Mouse (Mus musculus) myocyte (in vitro differentiated cells): ENCODE measurements around the gene Tnfsf13. TPM values are rescaled to one million over a fixed set of nuclear protein-coding genes. Genes with fewer than 3 reads are reported as not detected.

Experiments
- H3K27me3 ChIP-seq: one replicate; pipeline ENCODE4 v1.6.1; 2011; ENCODE audit not compliant: control insufficient read depth, insufficient read depth, insufficient read length
- H3K36me3 ChIP-seq: one replicate; pipeline ENCODE4 v1.6.1; 2011; ENCODE audit not compliant: control insufficient read depth, insufficient read depth
- H3K4me2 ChIP-seq: one replicate; pipeline ENCODE4 v1.6.1; 2011; ENCODE audit warnings: low read depth, control low read depth
- H3K4me3 ChIP-seq: one replicate; pipeline ENCODE4 v1.5.1; 2011; ENCODE audit warnings: mild to moderate bottlenecking, control low read depth, moderate library complexity
- H3K79me2 ChIP-seq: one replicate; pipeline ENCODE4 v1.6.1; 2011; ENCODE audit not compliant: control insufficient read depth, insufficient read depth
- H3ac ChIP-seq: one replicate; pipeline ENCODE4 v1.6.1; 2011; ENCODE audit not compliant: control insufficient read depth, insufficient read length
- CEBPB ChIP-seq: IDR thresholded peaks from 2 replicates; pipeline ENCODE4 v1.6.1; 2011; ENCODE audit warnings: mild to moderate bottlenecking, moderate library complexity; ENCODE audit not compliant: poor library complexity, insufficient read depth, severe bottlenecking
- E2F4 ChIP-seq: IDR thresholded peaks from one replicate; pipeline ENCODE4 v1.6.1; 2011; ENCODE audit warnings: mild to moderate bottlenecking, control low read depth, moderate library complexity; ENCODE audit not compliant: insufficient read depth
- MAX ChIP-seq: IDR thresholded peaks from one replicate; pipeline ENCODE4 v1.6.1; 2011; ENCODE audit warnings: low read depth, mild to moderate bottlenecking, control low read depth
- MYOD1 ChIP-seq, 3 experiments: IDR thresholded peaks; one replicate each; pipeline ENCODE4 v1.6.1; 2011; ENCODE audit warnings: control low read depth in 2 of 3, low read depth in 2 of 3, mild to moderate bottlenecking in 2 of 3, moderate library complexity in 1 of 3; ENCODE audit not compliant: insufficient read length in 2 of 3, control insufficient read depth in 1 of 3
- MYOG ChIP-seq, 3 experiments: IDR thresholded peaks; one replicate each; pipeline ENCODE4 v1.6.1; 2011; ENCODE audit warnings: control low read depth in 2 of 3, low read depth in 2 of 3, mild to moderate bottlenecking in 2 of 3; ENCODE audit not compliant: insufficient read length in 2 of 3, control insufficient read depth in 1 of 3, insufficient read depth in 1 of 3
- POLR2A ChIP-seq: IDR thresholded peaks from one replicate; pipeline ENCODE4 v1.6.1; 2011; ENCODE audit warnings: low read depth, mild to moderate bottlenecking, control low read depth, moderate library complexity; ENCODE audit not compliant: insufficient read length
- POLR2AphosphoS2 ChIP-seq: IDR thresholded peaks from one replicate; pipeline ENCODE4 v1.6.1; 2011; ENCODE audit warnings: low read depth, control low read depth; ENCODE audit not compliant: insufficient read length
- REST ChIP-seq: IDR thresholded peaks from one replicate; pipeline ENCODE4 v1.6.1; 2011; ENCODE audit warnings: mild to moderate bottlenecking, control low read depth, moderate library complexity; ENCODE audit not compliant: insufficient read depth, insufficient read length
- SRF ChIP-seq: IDR thresholded peaks from one replicate; pipeline ENCODE4 v1.6.1; 2011; ENCODE audit warnings: low read depth; ENCODE audit not compliant: control insufficient read depth, insufficient read length
- TCF12 ChIP-seq: IDR thresholded peaks from one replicate; pipeline ENCODE4 v1.6.1; 2011; ENCODE audit warnings: mild to moderate bottlenecking, control low read depth; ENCODE audit not compliant: poor library complexity, insufficient read depth, severe bottlenecking
- TCF3 ChIP-seq: IDR thresholded peaks from one replicate; pipeline ENCODE4 v1.6.1; 2011; ENCODE audit warnings: low read depth, control low read depth; ENCODE audit not compliant: insufficient read length
- USF1 ChIP-seq: IDR thresholded peaks from one replicate; pipeline ENCODE4 v1.6.1; 2011; ENCODE audit warnings: low read depth, mild to moderate bottlenecking, control low read depth, moderate library complexity
- polyA plus RNA-seq: library from polyadenylated mRNA; unstranded; fragments of >200 nt; fragmentation: generic; extraction: Trizol; gene quantifications from one replicate; pipeline ENCODE4 v1.2.1, GENCODE M21; 2012; ENCODE audit warnings: missing spikeins

Gene Tnfsf13
- polyA plus RNA-seq, 1 experiment: 0.07 TPM

DNA sequence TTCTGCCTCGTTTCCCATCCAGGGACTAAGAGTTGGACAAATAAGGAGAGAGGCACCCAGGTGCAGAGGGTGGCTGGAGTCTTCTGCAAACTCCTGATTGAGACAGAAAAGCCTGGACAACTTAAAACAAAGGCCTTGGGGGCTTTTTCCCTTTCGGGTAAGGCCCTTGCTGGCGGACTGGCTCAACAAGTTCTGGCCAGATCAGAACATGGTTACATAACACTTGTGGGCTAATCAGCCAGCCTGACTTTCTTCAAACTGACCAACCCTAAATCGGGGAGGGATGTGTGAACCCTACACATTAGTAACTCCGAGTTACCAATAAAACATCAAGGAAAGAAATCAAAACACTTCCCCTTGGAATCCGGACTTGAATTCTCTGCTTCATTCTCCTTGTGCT, 35.3 kb upstream of the Tnfsf13 start:
- Histone ChIP-seq H3K79me2 (no peaks in the 10 kb centered on the region), H3K4me2 (no peak overlapping the region), H3K27me3 (no peaks in the 10 kb centered on the region), H3K36me3 (no peaks in the 10 kb centered on the region), H3K4me3 (no peak overlapping the region), H3ac (no peak overlapping the region)
- TF ChIP-seq MAX: no peak
- no peak for TF ChIP-seq CEBPB
- no peak for TF ChIP-seq REST
- TF ChIP-seq SRF: no peak
- TF ChIP-seq E2F4: no peak
- TF ChIP-seq MYOD1 (IDR thresholded peaks at IDR 0.05; ENCODE audit: control insufficient read depth in 1 of 3, insufficient read length in 2 of 3, low read depth in 2 of 3): no peak

GRCm38 (mm10) chr11:69719423-69719822, 33.8 kb upstream of the Tnfsf13 start:
- Histone ChIP-seq H3K4me3 (no peak overlapping the region), H3K4me2 (no peak overlapping the region), H3K27me3 (no peaks in the 10 kb centered on the region), H3K36me3 (no peaks in the 10 kb centered on the region), H3ac (no peak overlapping the region), H3K79me2 (no peaks in the 10 kb centered on the region)
- no peak for TF ChIP-seq CEBPB

DNA sequence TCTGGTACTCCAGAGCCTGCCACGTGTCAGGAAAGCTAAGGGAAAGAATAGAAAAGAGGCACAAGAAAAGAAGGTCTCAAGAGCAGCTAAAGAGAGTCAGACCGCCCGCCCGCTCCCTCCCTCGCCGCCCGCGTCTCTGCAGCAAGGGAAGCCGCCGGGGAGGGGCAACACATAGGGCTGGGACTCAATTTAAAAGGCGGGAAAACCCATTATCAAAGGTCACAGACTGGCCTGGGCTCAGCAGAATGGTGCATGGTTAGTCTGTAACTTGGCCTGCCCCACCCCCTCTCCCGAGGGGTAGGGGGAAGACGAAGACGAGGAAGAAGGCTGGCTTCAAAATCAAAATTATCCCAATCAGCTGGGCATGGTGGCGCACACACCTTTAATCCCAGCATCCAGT, 33.1 kb upstream of the Tnfsf13 start:
- Histone ChIP-seq H3K27me3 (no peaks in the 10 kb centered on the region), H3K4me2 (no peak overlapping the region), H3K79me2 (no peaks in the 10 kb centered on the region)

GRCm38 (mm10) chr11:69716953-69717352, 31.4 kb upstream of the Tnfsf13 start:
- Histone ChIP-seq H3K79me2 (no peaks in the 10 kb centered on the region), H3K27me3 (no peaks in the 10 kb centered on the region), H3ac (no peak overlapping the region), H3K36me3 (no peaks in the 10 kb centered on the region), H3K4me3 (no peak overlapping the region), H3K4me2 (no peak overlapping the region)
- no peak for TF ChIP-seq REST
- TF ChIP-seq TCF12: no peak
- TF ChIP-seq MYOD1 (IDR thresholded peaks at IDR 0.05; ENCODE audit: control insufficient read depth in 1 of 3, insufficient read length in 2 of 3, low read depth in 2 of 3): no peak
- TF ChIP-seq SRF: no peak
- no peak for TF ChIP-seq MAX
- TF ChIP-seq E2F4: no peak

More for the DNA sequence above, 33.1 kb upstream of the Tnfsf13 start:
- Histone ChIP-seq H3ac (no peak overlapping the region), H3K36me3 (no peaks in the 10 kb centered on the region), H3K4me3 (no peak overlapping the region)
- TF ChIP-seq MYOG (IDR thresholded peaks at IDR 0.05; ENCODE audit: control insufficient read depth in 1 of 3, insufficient read depth in 1 of 3, insufficient read length in 2 of 3, low read depth in 2 of 3) (no peak), POLR2A (no peak), MYOD1 (IDR thresholded peaks at IDR 0.05; ENCODE audit: control insufficient read depth in 1 of 3, insufficient read length in 2 of 3, low read depth in 2 of 3) (no peak), SRF (no peak), E2F4 (no peak), TCF3 (no peak), CEBPB (no peak), POLR2AphosphoS2 (no peak), REST (no peak), MAX (no peak), TCF12 (no peak), USF1 (no peak)

GRCm38 (mm10) chr11:69715929-69716328, 30.3 kb upstream of the Tnfsf13 start:
- no peaks in the 10 kb centered on the region for H3K27me3 ChIP-seq
- no peaks in the 10 kb centered on the region for H3K79me2 ChIP-seq
- H3K4me2 ChIP-seq: no peak overlapping the region
- no peak overlapping the region for H3ac ChIP-seq
- H3K4me3 ChIP-seq: no peak overlapping the region
- no peaks in the 10 kb centered on the region for H3K36me3 ChIP-seq
- TF ChIP-seq CEBPB: 0 out of 2 replicates have a peak, but pooled peaks have one; percentile 16
- no peak for TF ChIP-seq MAX

DNA sequence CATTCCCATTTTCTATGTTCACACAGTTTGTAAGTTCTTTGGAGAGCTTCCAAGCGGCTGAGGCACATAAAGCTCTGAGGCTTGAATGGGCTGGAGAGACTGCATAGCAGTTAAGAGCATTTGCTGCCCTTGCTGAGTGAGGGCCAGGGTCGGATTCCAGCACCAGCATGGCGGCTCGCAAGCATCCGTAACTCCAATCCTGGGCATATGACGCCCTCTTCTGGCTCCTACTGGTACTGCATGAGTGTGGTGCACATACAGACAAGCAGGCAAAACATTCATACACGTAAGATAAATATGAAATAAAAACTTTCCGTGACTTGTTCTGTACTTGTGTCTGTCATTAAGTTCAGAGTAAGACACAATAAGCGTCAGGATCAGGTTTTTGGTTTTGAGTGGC, 29.9 kb upstream of the Tnfsf13 start:
- no peak overlapping the region for H3K4me2 ChIP-seq
- no peak overlapping the region for H3K4me3 ChIP-seq
- H3K36me3 ChIP-seq: no peaks in the 10 kb centered on the region
- H3ac ChIP-seq: no peak overlapping the region
- no peak for TF ChIP-seq REST
- TF ChIP-seq USF1: no peak
- no peak for TF ChIP-seq POLR2A
- TF ChIP-seq SRF: no peak
- TF ChIP-seq MYOG (IDR thresholded peaks at IDR 0.05; ENCODE audit: control insufficient read depth in 1 of 3, insufficient read depth in 1 of 3, insufficient read length in 2 of 3, low read depth in 2 of 3): no peak
- no peak for TF ChIP-seq POLR2AphosphoS2
- no peak for TF ChIP-seq MAX
- TF ChIP-seq MYOD1 (IDR thresholded peaks at IDR 0.05; ENCODE audit: control insufficient read depth in 1 of 3, insufficient read length in 2 of 3, low read depth in 2 of 3): no peak
- no peaks in the 10 kb centered on the region for H3K27me3 ChIP-seq
- no peaks in the 10 kb centered on the region for H3K79me2 ChIP-seq
